Mouse (Mus musculus): ENCODE results near the gene Tenm1.

DNA sequence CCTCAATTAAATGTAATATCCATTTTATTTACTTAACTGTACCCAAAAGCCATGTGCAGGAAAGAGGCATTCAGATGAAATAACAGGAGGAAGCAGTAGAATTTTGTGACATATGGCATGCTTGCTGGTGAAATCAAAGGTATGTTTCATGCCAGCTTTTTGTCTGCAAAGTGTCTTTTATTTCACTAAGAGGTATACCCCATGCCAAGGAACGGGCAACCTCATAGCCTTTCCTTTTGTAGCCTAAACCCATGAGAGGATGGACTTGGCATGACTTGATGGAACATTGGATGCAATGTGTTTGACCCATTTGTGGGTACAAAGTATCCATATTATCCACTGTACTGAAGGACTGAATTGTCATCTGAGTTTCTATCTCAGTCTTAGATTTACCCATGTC, 246.0 kb downstream of the Tenm1 start:
- TF ChIP-seq ZC3H11A (IDR thresholded peaks at IDR 0.05; ENCODE audit: borderline replicate concordance, low read depth, low read length) (no peak), MAFK (IDR thresholded peaks at IDR 0.05; ENCODE audit: insufficient read depth, low read depth, low read length) (no peak)
